Mouse (Mus musculus) thymus, adult 2 months (tissue): ENCODE results near the gene Tmem178. TPM values are rescaled to one million over a fixed set of nuclear protein-coding genes. Genes with fewer than 3 reads are reported as not detected.

ENCODE experiments used
- DNase-seq: peaks from one replicate; pipeline ENCODE4 v3.0.0; 2021
- H3K27ac ChIP-seq: fragments of 200-500 bp; 2 replicates; pipeline ENCODE4 v1.5.1; 2012; ENCODE audit warnings: low read length, control low read depth; ENCODE audit not compliant: control insufficient read depth, insufficient read depth
- H3K27me3 ChIP-seq: fragments of 200-500 bp; 2 replicates; pipeline ENCODE4 v1.6.1; 2012; ENCODE audit warnings: mild to moderate bottlenecking, low read length, moderate library complexity, mixed read lengths; ENCODE audit not compliant: control insufficient read depth, insufficient read depth
- H3K36me3 ChIP-seq: fragments of 200-500 bp; 2 replicates; pipeline ENCODE4 v1.6.1; 2012; ENCODE audit warnings: mild to moderate bottlenecking, low read length, moderate library complexity; ENCODE audit not compliant: control insufficient read depth, insufficient read depth
- H3K4me1 ChIP-seq: fragments of 200-500 bp; replicated peaks from 2 replicates; pipeline ENCODE4 v1.6.1; 2012; ENCODE audit warnings: low read length; ENCODE audit not compliant: control insufficient read depth, insufficient read depth
- H3K4me3 ChIP-seq: fragments of 200-500 bp; 2 replicates; pipeline ENCODE4 v1.5.1; 2012; ENCODE audit warnings: mild to moderate bottlenecking, low read length, control low read depth, moderate library complexity; ENCODE audit not compliant: control insufficient read depth, insufficient read depth
- CTCF ChIP-seq: fragments of 200-500 bp; IDR thresholded peaks from 2 replicates; pipeline ENCODE4 v1.5.1; 2012; ENCODE audit warnings: mild to moderate bottlenecking, control low read depth, low read length, moderate library complexity, borderline replicate concordance; ENCODE audit not compliant: control insufficient read depth, poor library complexity, insufficient read depth; ENCODE audit errors: extremely low read depth
- POLR2A ChIP-seq: fragments of 200-500 bp; IDR thresholded peaks from 2 replicates; pipeline ENCODE4 v1.6.1; 2012; ENCODE audit warnings: mild to moderate bottlenecking, low read length, control low read depth, moderate library complexity; ENCODE audit not compliant: control insufficient read depth, poor library complexity, insufficient read depth; ENCODE audit errors: extremely low read depth
- WGBS: fragments of 180-500 bp; shearing (Covaris S2); methylation state at CpG from one replicate; pipeline ENCODE4 v1.1.7; 2018; 5-methylcytosine and 5-hydroxymethylcytosine counted together
- polyA plus RNA-seq: library from polyadenylated mRNA; depleted of rRNA; stranded (reverse); fragments of >200 nt; gene quantifications from 2 replicates; pipeline ENCODE4 v1.2.3, GENCODE M21; 2012

Gene Tmem178
- polyA plus RNA-seq, 1 experiment = 0.23 TPM

- DNase-seq = no peak
- Histone ChIP-seq H3K4me1 (no peaks in the 10 kb centered on the region), H3K4me3 (no peak overlapping the region), H3K27ac (no peak overlapping the region), H3K27me3 (no peaks in the 10 kb centered on the region), H3K36me3 (no peaks in the 10 kb centered on the region)
- TF ChIP-seq POLR2A = no peak
- TF ChIP-seq CTCF = no peak
- 93% methylated on average over 11 of the region's 11 CpGs for WGBS
Observed at GRCm38 (mm10) chr17:80903121-80903875, 41.1 kb upstream of the Tmem178 start.

GRCm38 (mm10) chr17:80904061-80904460 is 40.4 kb upstream of the Tmem178 start:
- H3K27ac ChIP-seq = no peak overlapping the region
- H3K36me3 ChIP-seq = no peaks in the 10 kb centered on the region
- no peaks in the 10 kb centered on the region for H3K4me1 ChIP-seq
- TF ChIP-seq CTCF = no peak
- no peak for TF ChIP-seq POLR2A
- H3K4me3 ChIP-seq = no peak overlapping the region
- H3K27me3 ChIP-seq = no peaks in the 10 kb centered on the region
- 91% methylated on average over 5 of the region's 5 CpGs for WGBS
- no peak for DNase-seq

GRCm38 (mm10) chr17:80915666-80916065 is 28.8 kb upstream of the Tmem178 start:
- DNase-seq = no peak
- no peak overlapping the region for H3K27ac ChIP-seq
- no peak for TF ChIP-seq POLR2A
- no peak for TF ChIP-seq CTCF
- H3K4me3 ChIP-seq = no peak overlapping the region
- no peaks in the 10 kb centered on the region for H3K36me3 ChIP-seq
- WGBS = 96% methylated on average over 2 of the region's 2 CpGs
- H3K27me3 ChIP-seq = no peaks in the 10 kb centered on the region
- H3K4me1 ChIP-seq = no peaks in the 10 kb centered on the region

- no peaks in the 10 kb centered on the region for H3K27me3 ChIP-seq
- no peak for DNase-seq
- no peak overlapping the region for H3K4me3 ChIP-seq
- H3K4me1 ChIP-seq = no peaks in the 10 kb centered on the region
- no peak overlapping the region for H3K27ac ChIP-seq
- H3K36me3 ChIP-seq = no peaks in the 10 kb centered on the region
- TF ChIP-seq POLR2A (no peak), CTCF (no peak)
Observed at GRCm38 (mm10) chr17:80919261-80919660, 25.2 kb upstream of the Tmem178 start.

GRCm38 (mm10) chr17:80921286-80922134 is 22.9 kb upstream of the Tmem178 start:
- Histone ChIP-seq H3K36me3 (no peaks in the 10 kb centered on the region), H3K27me3 (no peaks in the 10 kb centered on the region), H3K4me1 (no peaks in the 10 kb centered on the region), H3K4me3 (no peak overlapping the region), H3K27ac (no peak overlapping the region)
- DNase-seq = no peak
- TF ChIP-seq POLR2A (no peak), CTCF (no peak)
- WGBS = 84% methylated on average over 10 of the region's 10 CpGs

- TF ChIP-seq CTCF = no peak
- TF ChIP-seq POLR2A = no peak
- H3K27me3 ChIP-seq = no peaks in the 10 kb centered on the region
- no peaks in the 10 kb centered on the region for H3K36me3 ChIP-seq
- DNase-seq = no peak
- WGBS = 95% methylated on average over 3 of the region's 3 CpGs
- H3K4me3 ChIP-seq = no peak overlapping the region
- no peak overlapping the region for H3K27ac ChIP-seq
- no peaks in the 10 kb centered on the region for H3K4me1 ChIP-seq
Observed at GRCm38 (mm10) chr17:80925554-80925953, 18.9 kb upstream of the Tmem178 start.

- TF ChIP-seq POLR2A (no peak), CTCF (no peak)
- Histone ChIP-seq H3K36me3 (no peaks in the 10 kb centered on the region), H3K27ac (no peak overlapping the region), H3K4me3 (no peak overlapping the region), H3K4me1 (no peaks in the 10 kb centered on the region), H3K27me3 (no peaks in the 10 kb centered on the region)
- no peak for DNase-seq
- WGBS = 98% methylated on average over 2 of the region's 2 CpGs
Observed at GRCm38 (mm10) chr17:80927151-80927550, 17.3 kb upstream of the Tmem178 start.
